Mouse (Mus musculus) CD4-positive, CD25-positive, alpha-beta regulatory T cell, adult 2 months (primary cell): ENCODE results near the gene Hoxd3.

Source experiments
- DNase-seq: peaks from one replicate; pipeline ENCODE4 v3.0.0-alpha.2; 2012; ENCODE audit warnings: low read depth, low spot score

Hoxd3 gene

DNA sequence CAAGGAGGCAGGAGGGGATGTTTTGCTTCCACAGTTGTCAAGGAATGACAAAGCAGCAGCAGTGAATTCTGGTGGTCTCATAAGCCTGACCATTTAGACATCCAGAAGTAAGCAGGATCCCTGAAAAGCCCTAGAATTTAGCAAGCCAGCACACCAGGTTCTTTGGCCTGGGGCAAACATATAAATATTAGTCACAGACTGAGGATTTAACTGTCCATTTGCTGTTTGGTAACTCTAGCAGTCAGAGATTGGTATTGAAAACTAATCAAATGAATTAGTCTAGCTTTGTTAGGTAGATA lies 30.2 kb downstream of the Hoxd3 start:
- DNase-seq: no peak

DNA sequence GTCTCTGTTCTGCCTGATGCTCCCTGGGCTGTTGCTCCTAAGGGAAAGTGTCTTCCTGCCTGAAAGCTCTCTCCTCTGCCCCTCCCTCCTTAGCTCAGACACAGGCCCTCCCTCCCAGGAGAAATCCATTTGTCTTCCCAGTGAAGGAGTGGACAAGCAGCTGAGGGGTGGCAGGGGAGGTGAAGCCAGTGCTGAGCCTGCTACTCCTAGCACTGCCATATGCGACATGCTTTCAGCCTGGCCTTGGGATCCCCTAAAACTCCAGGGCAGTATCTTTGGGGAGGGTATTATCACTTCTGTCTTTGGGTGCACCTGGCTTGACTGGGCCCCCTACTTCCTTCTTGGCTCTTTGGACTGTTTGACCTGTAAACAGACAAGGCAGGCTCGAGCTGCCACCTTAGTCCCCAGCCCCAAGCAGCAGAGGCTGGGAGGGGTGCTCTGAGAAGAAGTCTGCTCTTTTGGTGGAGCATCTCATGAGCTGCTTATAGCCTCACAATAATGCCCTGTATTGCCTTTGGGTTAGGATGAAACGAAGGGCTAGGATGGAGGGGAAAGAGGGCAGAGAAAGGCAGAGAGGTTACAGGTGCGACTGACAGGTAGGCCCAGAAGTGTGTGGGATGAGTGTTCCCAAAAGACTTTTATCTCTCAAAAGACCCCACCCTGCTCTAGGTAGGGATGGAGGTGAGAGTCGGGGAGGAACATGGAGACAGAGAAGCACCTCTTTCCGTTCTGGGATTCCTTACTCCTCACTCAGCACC lies 34.0 kb downstream of the Hoxd3 start:
- no peak for DNase-seq

DNA sequence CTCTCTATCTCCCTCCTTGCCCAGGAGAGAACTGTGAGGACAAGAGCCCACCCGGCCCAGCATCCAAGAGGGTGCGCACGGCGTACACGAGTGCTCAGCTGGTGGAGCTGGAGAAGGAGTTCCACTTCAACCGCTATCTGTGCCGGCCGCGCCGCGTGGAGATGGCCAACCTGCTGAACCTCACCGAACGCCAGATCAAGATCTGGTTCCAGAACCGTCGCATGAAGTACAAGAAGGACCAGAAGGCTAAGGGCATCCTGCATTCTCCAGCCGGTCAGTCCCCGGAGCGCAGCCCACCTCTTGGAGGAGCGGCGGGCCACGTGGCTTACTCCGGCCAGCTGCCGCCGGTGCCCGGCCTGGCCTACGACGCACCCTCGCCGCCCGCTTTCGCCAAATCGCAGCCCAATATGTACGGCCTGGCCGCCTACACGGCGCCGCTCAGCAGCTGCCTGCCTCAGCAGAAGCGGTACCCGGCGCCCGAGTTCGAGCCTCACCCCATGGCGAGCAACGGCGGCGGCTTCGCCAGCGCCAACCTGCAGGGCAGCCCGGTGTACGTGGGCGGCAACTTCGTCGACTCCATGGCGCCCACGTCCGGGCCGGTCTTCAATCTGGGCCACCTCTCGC lies 34.7 kb downstream of the Hoxd3 start:
- no peak for DNase-seq

- no peak for DNase-seq
These were observed 35.3 kb downstream of the Hoxd3 start for GRCm38 (mm10) chr2:74747006-74747405.

- DNase-seq: no peak
These were observed 36.0 kb downstream of the Hoxd3 start for GRCm38 (mm10) chr2:74747661-74748141.

DNA sequence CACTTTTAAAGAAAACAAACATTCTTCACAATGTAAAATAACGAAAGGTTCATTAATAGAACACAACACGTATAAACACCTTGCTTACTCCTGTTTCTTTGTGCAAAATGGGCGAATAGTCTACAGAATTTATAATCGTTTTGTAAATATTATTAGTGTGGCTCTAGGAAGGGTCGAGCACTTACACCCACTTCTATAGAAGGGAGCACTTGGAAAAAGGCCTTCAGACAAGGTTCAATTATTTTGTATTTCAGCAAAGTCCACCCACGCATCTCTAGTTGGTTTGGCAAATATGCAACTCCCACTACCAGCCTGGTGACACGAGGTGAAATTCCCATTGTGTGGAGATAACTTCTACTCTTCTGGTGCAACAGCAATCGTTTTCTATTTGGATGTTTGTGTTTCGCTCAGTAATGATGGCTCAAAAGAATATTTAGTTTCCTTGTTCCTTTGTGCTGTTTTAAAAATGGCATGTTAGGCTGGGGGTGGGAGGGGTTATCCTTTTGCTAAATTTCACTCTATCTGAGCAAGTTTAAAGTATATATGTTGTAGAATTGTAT lies 36.8 kb downstream of the Hoxd3 start:
- no peak for DNase-seq

GRCm38 (mm10) chr2:74749337-74750121 lies 37.8 kb downstream of the Hoxd3 start:
- DNase-seq: peak; percentile 68

DNA sequence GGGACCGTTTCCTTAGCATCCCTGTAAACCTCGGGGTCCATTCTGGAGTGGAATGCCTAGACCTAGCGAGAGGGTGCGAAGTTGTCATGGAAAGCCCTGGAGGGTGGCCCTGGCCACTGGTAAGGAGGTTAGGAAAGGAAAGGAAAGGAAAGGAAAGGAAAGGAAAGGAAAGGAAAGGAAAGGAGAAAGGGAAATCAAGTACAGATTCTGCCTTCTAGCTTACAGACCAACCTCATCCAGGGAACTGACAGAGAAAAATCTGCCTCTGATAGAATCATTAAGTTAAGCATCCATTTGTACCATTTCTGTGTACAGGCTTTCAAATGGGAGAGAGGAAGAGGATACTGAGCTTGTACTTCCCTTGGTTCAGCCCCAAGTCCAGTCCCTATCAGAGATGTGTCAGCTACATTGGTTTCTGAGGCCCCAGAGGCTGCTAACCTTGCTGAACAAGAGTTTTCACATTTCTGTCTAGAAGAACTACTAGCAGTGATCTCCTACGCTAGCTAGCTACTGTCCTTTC lies 39.1 kb downstream of the Hoxd3 start:
- no peak for DNase-seq

GRCm38 (mm10) chr2:74751861-74752260 lies 40.1 kb downstream of the Hoxd3 start:
- no peak for DNase-seq

- DNase-seq: no peak
These were observed 40.9 kb downstream of the Hoxd3 start for GRCm38 (mm10) chr2:74752431-74753174.

- DNase-seq: no peak
These were observed 41.4 kb downstream of the Hoxd3 start for GRCm38 (mm10) chr2:74753175-74753523.

GRCm38 (mm10) chr2:74753711-74754110 lies 42.0 kb downstream of the Hoxd3 start:
- no peak for DNase-seq

GRCm38 (mm10) chr2:74760146-74760545 lies 48.4 kb downstream of the Hoxd3 start:
- no peak for DNase-seq

DNA sequence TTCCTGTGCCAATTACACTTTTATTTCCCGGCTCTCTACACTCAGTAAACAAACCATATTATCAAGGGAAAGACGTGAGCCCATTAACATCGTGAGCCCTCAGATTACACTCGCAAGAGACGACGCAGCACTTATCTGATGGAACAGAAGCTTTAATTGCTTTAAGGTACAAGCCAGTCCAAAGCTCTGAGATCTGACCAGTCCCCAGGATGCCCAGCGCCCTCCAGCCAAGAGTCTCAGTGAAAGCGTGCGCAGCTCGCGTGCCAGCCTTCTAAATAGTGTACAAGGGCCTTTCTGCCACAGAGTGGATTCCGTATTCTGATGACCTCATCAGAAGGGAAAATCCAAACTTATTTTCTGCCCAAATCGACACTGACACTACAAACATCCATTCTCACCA lies 50.2 kb downstream of the Hoxd3 start:
- no peak for DNase-seq

DNA sequence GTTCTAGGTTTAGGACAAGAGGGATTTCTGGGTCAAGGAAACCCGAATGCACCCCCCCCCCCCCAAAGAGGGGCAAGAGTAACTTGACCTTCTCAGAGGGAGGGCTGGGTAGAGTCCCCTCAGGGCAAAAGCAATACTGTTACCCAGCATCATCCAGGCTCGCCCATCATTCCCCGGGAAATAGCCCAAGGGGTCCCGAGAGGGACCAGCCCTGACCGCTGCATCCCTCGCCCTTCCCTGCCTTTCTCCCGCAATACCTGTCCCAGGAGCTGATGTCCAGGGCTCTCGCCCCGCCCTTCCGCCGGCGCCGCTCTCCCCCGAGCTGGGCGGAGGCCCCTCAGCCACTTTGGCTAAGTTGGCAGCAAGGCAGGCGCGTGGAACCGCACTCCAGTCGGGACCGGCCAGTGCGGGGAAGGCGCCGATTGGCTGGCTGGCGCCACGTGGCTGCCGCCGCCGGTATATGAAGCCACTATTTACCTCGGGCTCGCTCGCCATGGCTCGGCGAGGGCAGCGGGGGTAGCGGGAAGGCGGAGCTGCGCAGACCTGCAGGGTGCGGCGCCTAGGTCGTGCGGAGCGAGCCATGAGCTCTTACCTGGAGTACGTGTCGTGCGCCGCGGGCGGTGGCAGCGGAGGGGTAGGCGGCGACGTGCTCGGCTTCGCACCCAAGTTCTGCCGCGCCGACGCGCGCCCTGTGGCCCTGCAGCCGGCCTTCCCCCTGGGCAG lies 51.0 kb downstream of the Hoxd3 start, which contains the start of gene Hoxd1:
Gene Hoxd1 (plus strand): TSS at position 459 of the 723 bp plus-strand sequence.
- DNase-seq: no peak

DNA sequence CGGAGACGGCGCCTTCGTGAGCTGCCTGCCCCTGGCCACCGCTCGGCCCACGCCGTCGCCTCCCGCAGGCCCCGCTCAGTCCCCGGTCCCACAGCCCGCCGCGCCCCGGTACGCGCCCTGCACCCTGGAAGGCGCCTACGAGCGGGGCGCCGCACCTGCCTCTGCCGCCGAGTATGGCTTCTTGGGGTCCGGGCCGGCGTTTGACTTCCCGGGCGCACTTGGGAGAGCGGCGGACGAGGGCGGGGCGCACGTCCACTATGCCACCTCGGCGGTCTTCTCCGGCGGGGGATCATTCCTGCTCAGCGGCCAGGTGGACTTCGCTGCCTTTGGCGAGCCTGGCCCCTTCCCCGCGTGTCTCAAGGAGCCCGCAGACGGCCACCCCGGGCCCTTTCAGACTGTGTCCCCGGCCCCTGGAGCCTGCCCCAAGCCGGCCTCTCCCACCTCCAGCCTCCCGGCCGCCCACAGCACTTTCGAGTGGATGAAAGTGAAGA lies 51.6 kb downstream of the Hoxd3 start:
- no peak for DNase-seq

DNA sequence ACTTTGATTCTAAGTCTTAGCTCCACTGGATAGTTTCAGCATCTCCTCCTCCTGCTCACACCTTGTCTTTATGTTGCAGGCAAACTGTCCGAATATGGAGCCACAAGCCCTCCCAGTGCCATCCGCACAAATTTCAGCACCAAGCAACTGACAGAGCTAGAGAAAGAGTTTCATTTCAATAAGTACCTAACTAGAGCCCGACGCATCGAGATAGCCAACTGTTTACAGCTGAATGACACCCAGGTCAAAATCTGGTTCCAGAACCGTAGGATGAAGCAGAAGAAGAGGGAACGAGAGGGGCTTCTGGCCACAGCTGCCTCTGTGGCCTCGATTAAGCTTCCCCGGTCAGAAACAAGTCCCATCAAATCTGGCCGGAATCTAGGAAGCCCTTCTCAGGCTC lies 52.2 kb downstream of the Hoxd3 start:
- DNase-seq: no peak

- DNase-seq: no peak
These were observed 62.6 kb downstream of the Hoxd3 start for GRCm38 (mm10) chr2:74774359-74774758.

- DNase-seq: no peak
These were observed 66.0 kb downstream of the Hoxd3 start for GRCm38 (mm10) chr2:74777536-74778275.

DNA sequence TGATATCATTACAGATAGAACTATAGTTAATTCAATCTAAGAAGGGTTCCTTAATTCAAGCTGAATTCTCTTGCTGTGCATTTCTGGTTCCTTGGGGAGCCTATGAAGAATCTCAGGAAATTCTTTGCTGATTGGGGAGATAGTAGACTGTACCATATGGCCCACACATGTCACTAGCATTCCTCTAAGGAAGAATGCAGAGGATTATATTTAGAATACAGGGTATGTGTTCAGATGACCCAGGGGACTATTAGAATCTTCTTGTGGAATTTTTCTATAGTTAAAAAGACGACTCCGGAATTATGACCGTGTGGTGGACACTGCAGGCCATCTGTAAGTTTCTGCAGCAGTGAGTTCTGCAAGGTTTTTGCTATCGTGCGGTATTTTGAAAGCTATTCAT lies 69.7 kb downstream of the Hoxd3 start:
- no peak for DNase-seq
